Mouse (Mus musculus): ENCODE data around the gene Gm20219. TPM values are rescaled to one million over a fixed set of nuclear protein-coding genes. Genes with fewer than 3 reads are reported as not detected.

The Gm20219 gene
- polyA plus RNA-seq, 1 experiment, result 3.1 TPM

GRCm38 (mm10) chr17:56540562-56540975 is 13.6 kb downstream of the Gm20219 start:
- no peak for DNase-seq (ENCODE audit: low read depth)
- TF ChIP-seq POLR2A (IDR thresholded peaks at IDR 0.05; ENCODE audit: borderline replicate concordance, extremely low read depth, insufficient read depth, insufficient read length, poor library complexity, severe bottlenecking) (no peak), CTCF (IDR thresholded peaks at IDR 0.05; ENCODE audit: borderline replicate concordance, extremely low read depth, insufficient read depth, insufficient read length) (no peak)

- no peak for TF ChIP-seq POLR2A (IDR thresholded peaks at IDR 0.05; ENCODE audit: borderline replicate concordance, extremely low read depth, insufficient read depth, insufficient read length, poor library complexity, severe bottlenecking)
- peak; percentile 54; the same call in 1 of the 2 replicates for TF ChIP-seq CTCF (IDR thresholded peaks at IDR 0.05; ENCODE audit: borderline replicate concordance, extremely low read depth, insufficient read depth, insufficient read length)
- DNase-seq (ENCODE audit: low read depth), result peak; percentile 91
Measured at GRCm38 (mm10) chr17:56537912-56538311, 16.3 kb downstream of the Gm20219 start.

- peak; percentile 83 for DNase-seq (ENCODE audit: low read depth)
- TF ChIP-seq POLR2A (IDR thresholded peaks at IDR 0.05; ENCODE audit: borderline replicate concordance, extremely low read depth, insufficient read depth, insufficient read length, poor library complexity, severe bottlenecking), result no peak
- no peak for TF ChIP-seq CTCF (IDR thresholded peaks at IDR 0.05; ENCODE audit: borderline replicate concordance, extremely low read depth, insufficient read depth, insufficient read length)
Measured at GRCm38 (mm10) chr17:56536874-56537273, 17.3 kb downstream of the Gm20219 start.

GRCm38 (mm10) chr17:56536192-56536591 is 18.0 kb downstream of the Gm20219 start:
- peak; percentile 92 for DNase-seq (ENCODE audit: low read depth)
- TF ChIP-seq CTCF (IDR thresholded peaks at IDR 0.05; ENCODE audit: borderline replicate concordance, extremely low read depth, insufficient read depth, insufficient read length) (no peak), POLR2A (IDR thresholded peaks at IDR 0.05; ENCODE audit: borderline replicate concordance, extremely low read depth, insufficient read depth, insufficient read length, poor library complexity, severe bottlenecking) (no peak)

DNA sequence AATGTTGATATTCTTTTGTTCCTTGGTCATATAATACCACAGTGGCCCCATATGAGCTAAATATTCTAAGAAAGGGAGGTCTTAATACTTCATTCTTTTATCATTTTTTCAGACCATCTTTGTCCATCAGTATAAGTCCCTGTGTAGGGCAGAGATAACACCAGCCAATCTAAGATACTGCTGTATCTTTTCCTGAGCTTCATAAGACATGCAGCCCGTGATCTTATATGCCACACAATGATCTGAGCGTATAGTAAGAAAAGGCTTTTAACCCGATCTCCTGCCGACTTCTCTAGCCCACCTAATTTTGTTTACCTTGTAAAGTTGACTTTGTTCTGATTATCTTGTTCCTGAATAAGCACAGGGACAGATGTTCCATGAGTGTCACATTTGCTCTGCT is 29.2 kb downstream of the Gm20219 start:
- TF ChIP-seq POLR2A (IDR thresholded peaks at IDR 0.05; ENCODE audit: borderline replicate concordance, extremely low read depth, insufficient read depth, insufficient read length, poor library complexity, severe bottlenecking) (no peak), CTCF (IDR thresholded peaks at IDR 0.05; ENCODE audit: borderline replicate concordance, extremely low read depth, insufficient read depth, insufficient read length) (no peak)

DNA sequence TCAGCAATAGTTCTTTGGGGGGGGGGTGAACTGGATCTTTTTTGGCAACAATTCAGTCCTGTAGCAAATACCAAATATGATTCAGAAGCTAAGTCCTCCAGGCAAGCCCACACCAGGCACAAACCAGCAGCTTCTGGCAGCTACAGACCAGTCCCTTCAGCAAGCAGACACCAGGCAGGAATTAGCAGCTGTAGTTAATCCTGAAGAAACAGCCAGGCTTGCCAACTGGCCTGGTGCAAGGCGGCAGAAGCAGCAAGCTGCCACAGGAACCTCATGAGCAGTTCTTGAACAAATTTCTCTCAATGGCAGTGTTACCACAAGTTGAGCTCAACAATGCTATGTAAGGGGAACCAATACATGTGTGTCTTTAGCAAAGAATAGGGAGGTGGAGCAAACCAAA is 31.4 kb downstream of the Gm20219 start:
- peak; percentile 51 for DNase-seq (ENCODE audit: low read depth)
- no peak for TF ChIP-seq POLR2A (IDR thresholded peaks at IDR 0.05; ENCODE audit: borderline replicate concordance, extremely low read depth, insufficient read depth, insufficient read length, poor library complexity, severe bottlenecking)
- TF ChIP-seq CTCF (IDR thresholded peaks at IDR 0.05; ENCODE audit: borderline replicate concordance, extremely low read depth, insufficient read depth, insufficient read length), result no peak

More for the DNA sequence above, 29.2 kb downstream of the Gm20219 start:
- no peak for DNase-seq (ENCODE audit: low read depth)

GRCm38 (mm10) chr17:56515690-56516410 is 38.3 kb downstream of the Gm20219 start:
- TF ChIP-seq CTCF (IDR thresholded peaks at IDR 0.05; ENCODE audit: borderline replicate concordance, extremely low read depth, insufficient read depth, insufficient read length), result no peak
- no peak for TF ChIP-seq POLR2A (IDR thresholded peaks at IDR 0.05; ENCODE audit: borderline replicate concordance, extremely low read depth, insufficient read depth, insufficient read length, poor library complexity, severe bottlenecking)
- DNase-seq (ENCODE audit: low read depth), result peak; percentile 93

GRCm38 (mm10) chr17:56514916-56515315 is 39.3 kb downstream of the Gm20219 start:
- no peak for TF ChIP-seq POLR2A (IDR thresholded peaks at IDR 0.05; ENCODE audit: borderline replicate concordance, extremely low read depth, insufficient read depth, insufficient read length, poor library complexity, severe bottlenecking)
- no peak for TF ChIP-seq CTCF (IDR thresholded peaks at IDR 0.05; ENCODE audit: borderline replicate concordance, extremely low read depth, insufficient read depth, insufficient read length)
- peak; percentile 31 for DNase-seq (ENCODE audit: low read depth)

DNA sequence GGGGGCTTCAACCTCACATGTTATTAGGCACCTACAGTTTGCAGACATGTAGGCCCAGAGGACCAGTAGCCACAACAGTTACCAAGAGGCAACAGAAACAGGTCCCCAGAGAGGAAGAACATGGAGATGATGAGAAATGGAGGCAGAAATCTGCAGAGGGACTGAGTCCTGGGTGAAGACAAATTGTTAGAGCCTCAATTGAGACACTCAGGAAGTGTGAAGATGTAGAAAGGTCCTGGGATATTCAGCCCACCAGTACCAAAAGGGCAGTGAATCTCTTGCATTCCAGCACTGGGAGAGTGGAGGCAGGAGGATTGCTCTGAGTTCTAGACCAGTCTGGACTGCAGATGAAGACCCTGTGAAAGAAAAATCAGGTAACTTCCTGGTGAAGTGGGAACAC is 39.9 kb downstream of the Gm20219 start:
- DNase-seq (ENCODE audit: low read depth), result no peak
- no peak for TF ChIP-seq CTCF (IDR thresholded peaks at IDR 0.05; ENCODE audit: borderline replicate concordance, extremely low read depth, insufficient read depth, insufficient read length)
- TF ChIP-seq POLR2A (IDR thresholded peaks at IDR 0.05; ENCODE audit: borderline replicate concordance, extremely low read depth, insufficient read depth, insufficient read length, poor library complexity, severe bottlenecking), result no peak

GRCm38 (mm10) chr17:56512310-56512709 is 41.9 kb downstream of the Gm20219 start, which contains the start of gene Znrf4:
TSS of gene Znrf4 (minus strand) at chr17:56512431.
- no peak for TF ChIP-seq POLR2A (IDR thresholded peaks at IDR 0.05; ENCODE audit: borderline replicate concordance, extremely low read depth, insufficient read depth, insufficient read length, poor library complexity, severe bottlenecking)
- no peak for TF ChIP-seq CTCF (IDR thresholded peaks at IDR 0.05; ENCODE audit: borderline replicate concordance, extremely low read depth, insufficient read depth, insufficient read length)
- DNase-seq (ENCODE audit: low read depth), result no peak

DNA sequence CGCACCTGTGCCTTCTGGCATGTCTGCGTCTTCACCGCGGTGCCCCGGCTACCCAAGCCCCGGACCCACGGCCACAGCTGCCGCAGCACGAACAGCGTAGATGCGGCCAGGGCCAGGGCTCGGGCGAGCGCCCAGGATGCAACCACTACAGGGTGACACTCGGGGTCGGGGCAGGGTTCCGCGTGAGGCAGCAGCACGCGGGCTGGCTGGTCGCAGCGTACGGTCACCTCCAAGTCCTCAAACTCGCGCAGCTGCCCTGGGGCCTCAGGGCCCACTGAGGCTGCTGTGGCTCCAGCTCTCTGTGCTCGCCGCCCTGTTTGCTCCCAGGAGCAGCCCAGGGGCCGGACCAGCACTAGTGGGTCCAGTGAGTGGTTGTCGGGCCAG is 42.5 kb downstream of the Gm20219 start:
- DNase-seq (ENCODE audit: low read depth), result no peak
- TF ChIP-seq CTCF (IDR thresholded peaks at IDR 0.05; ENCODE audit: borderline replicate concordance, extremely low read depth, insufficient read depth, insufficient read length) (no peak), POLR2A (IDR thresholded peaks at IDR 0.05; ENCODE audit: borderline replicate concordance, extremely low read depth, insufficient read depth, insufficient read length, poor library complexity, severe bottlenecking) (no peak)
